Mouse (Mus musculus): ENCODE data around the gene Gnb3.
"Not testable (repeated sequence)": the region's sequence is repeated elsewhere in the genome, so short reads cannot be mapped to it uniquely, and the experiment has no call there.

Gene Gnb3

DNA sequence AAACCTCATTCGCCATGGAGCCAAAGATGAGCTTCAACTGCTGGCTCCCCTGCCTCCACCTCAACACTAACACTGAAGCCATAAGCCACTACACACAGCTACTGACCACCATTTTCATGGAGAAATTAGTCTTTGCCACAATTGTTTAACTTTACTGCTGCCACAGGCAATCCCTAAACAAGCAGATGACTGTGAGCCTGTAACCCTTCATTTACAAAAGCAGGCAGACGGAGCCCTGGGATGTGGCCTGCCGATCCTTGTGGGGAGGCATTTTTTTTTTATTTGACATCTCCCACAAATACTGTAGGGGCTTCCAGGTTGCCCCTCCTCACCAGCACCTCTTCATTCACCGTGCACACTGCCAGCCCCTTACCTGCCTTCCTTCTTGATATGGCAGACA is 23.5 kb downstream of the Gnb3 start:
- no peak for DNase-seq (ENCODE audit: extremely low read depth, low read depth)

DNA sequence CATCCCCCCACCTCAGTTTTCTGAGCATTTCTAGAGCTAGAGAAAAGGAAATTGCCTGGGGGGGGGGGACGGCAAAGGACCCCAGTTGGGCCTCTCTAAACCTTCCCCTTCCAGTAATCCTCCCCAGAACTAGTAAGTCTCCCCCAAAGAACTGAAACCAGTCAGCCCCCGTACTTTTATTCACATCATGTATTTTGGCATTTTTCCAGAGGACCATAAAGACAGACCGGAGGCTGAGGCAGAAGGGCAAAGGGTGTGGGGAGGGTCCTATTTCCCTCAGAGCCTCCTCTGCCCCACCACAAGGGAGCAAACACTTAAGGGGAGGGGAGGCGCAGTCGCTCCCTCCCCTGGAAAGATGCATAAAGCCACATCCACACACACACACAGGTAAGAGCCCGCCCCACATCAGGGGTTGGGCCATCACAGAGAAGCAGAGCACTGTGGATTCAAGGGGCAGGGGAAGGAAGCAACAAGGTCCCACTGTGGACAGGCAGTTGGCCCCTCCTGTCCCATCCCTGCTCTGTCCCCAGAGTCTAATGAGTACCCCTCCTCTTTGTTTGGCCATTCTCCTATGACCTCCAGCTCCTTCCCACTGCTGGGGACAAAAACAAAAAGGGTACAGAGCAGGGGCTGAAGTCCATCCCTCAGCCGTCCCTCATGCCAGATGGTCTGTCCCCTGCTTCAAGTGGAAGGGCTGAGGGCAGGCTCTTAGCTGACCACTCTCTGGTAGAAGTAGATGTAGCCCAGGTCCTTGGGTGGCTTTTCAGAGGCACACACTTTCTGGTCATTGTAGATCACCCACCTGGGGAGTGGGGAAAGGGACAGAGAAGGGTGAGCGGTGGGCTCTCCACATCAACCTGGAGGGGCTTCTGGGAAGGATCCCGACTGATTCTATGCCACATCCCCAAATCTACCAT is 25.0 kb downstream of the Gnb3 start:
- no peak for DNase-seq (ENCODE audit: extremely low read depth, low read depth)

GRCm38 (mm10) chr6:124814448-124814847 is 25.6 kb downstream of the Gnb3 start:
- DNase-seq (ENCODE audit: extremely low read depth, low read depth), result no peak

GRCm38 (mm10) chr6:124813933-124814332 is 26.1 kb downstream of the Gnb3 start, which contains the start of gene Tpi1:
Tpi1 (minus strand) TSS chr6:124814296.
- DNase-seq (ENCODE audit: extremely low read depth, low read depth), result peak; percentile 74

DNA sequence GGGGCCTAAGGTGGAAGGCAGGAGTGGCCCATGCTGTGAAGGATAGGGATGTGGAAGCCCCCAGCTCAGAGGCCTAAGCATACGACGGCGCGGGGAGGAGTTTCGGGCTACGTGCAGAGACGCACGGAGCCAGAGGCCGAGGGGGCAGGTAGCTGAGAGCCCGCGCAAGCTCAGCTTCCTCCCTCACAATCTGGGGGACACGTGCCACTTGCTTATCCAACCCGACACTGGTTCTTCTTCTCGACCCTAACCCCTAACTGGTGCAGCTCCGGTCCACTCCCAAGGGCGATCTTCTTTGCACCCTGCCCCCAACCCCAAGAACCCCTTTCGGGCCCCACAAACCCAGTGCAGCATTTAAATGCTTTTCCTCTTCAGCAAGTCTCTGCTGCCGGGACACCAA is 26.6 kb downstream of the Gnb3 start:
- DNase-seq (ENCODE audit: extremely low read depth, low read depth), result peak; percentile 81

DNA sequence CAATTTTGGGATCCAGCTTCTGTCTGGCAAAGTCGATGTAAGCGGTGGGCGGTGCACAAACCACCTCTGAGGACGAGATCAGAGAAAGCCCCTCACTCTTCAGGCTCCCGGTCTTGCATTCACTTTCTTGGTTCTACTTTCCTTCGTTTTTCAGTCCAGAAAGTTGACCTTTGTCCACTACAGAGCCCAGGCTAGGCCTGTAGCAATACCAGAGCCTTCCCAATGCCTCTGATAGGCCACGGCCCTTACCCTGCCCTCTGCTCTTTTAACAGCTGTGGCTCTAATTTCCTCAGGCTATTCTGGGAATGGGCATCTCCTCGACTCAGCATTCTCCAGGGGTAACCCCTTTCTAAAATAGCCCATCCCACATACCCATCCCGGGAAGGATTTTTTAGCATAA is 27.2 kb downstream of the Gnb3 start:
- no peak for DNase-seq (ENCODE audit: extremely low read depth, low read depth)

- peak; percentile 38 for DNase-seq (ENCODE audit: extremely low read depth, low read depth)
Observed at GRCm38 (mm10) chr6:124811701-124812560, 28.1 kb downstream of the Gnb3 start.

GRCm38 (mm10) chr6:124811403-124811665 is 28.7 kb downstream of the Gnb3 start:
- no peak for DNase-seq (ENCODE audit: extremely low read depth, low read depth)

DNA sequence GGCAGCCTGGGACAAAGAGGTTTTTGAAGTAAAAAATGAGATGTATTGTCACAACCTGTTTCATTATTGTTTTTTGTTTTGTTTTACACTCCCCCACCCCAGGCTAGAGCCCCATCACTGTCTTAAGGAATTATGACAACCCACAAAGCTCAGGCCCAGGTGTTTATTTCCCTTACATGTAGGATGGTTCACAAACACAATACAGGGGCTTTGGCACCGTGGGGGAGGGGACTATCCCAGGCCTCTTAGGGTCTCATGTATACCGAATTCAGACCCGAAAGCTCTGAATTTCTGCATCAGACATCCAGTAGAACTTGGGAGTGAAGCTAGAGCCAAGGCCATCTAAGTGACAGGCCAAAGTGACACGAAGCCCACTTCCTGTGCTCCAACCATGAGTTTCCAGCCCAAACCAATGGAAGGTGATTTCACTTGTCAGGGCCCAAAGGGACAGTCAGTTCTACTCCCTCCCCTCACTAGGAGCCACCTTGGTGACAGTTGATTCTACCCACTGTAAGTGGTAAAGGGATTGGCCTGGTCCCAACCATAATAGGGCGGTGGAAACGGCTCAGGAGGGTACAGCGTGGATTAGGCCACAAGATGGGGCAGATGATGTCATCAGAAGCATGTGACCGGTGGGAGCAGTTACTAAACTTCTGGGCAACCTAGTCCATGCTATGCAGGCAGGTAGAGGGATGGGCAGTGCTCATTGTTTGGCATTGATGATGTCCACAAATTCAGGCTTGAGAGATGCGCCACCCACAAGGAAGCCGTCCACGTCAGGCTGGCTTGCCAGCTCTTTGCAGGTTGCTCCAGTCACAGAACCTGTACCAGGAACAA is 29.3 kb downstream of the Gnb3 start:
- not testable (repeated sequence) for DNase-seq (ENCODE audit: extremely low read depth, low read depth)

DNA sequence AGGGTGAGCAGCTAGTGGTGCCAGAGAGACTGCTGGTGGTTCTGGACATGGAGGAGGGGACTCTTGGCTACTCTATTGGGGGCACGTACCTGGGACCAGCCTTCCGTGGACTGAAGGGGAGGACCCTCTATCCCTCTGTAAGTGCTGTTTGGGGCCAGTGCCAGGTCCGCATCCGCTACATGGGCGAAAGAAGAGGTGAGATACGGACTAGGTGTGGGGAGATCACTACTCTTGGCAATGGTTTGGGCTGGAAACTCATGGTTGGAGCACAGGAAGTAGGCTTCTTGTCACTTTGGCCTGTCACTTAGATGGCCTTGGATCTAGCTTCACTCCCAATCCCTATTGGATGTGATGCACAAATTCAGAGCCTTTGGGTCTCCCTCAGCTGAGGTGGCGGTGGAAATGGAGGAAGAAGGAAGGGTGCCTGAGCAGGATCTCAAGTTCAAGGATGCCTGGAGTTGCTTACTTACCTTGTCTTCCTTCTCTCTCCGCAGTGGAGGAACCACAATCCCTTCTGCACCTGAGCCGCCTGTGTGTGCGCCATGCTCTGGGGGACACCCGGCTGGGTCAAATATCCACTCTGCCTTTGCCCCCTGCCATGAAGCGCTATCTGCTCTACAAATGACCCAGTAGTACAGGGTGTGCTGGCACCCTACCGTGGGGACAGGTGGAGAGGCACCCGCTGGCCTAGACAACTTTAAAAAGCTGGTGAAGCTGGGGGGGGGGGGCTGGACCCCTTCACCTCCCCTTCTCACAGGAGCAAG is 30.1 kb downstream of the Gnb3 start:
- DNase-seq (ENCODE audit: extremely low read depth, low read depth), result no peak

GRCm38 (mm10) chr6:124809052-124809774 is 30.9 kb downstream of the Gnb3 start:
- no peak for DNase-seq (ENCODE audit: extremely low read depth, low read depth)

- no peak for DNase-seq (ENCODE audit: extremely low read depth, low read depth)
Observed at GRCm38 (mm10) chr6:124808358-124809012, 31.6 kb downstream of the Gnb3 start, which contains the start of gene Spsb2. Spsb2 (plus strand) TSS chr6:124808661.

DNA sequence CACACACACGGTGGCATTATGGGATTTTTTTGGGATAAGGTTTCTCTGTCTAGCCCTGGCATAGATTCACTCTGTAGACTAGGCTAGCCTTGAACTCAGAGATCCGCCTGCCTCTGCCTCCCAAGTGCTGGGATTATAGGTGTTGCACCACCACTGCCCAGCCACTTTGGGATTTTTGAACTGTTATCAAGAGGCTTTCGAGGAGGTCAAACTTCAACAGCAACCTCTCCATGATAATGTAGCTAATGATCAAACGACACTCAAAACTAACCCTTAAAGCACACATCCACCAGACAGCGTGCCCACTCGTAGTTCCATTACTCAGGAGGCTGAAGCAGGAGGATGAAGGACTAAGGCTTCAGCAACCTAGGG is 32.1 kb downstream of the Gnb3 start:
- DNase-seq (ENCODE audit: extremely low read depth, low read depth), result no peak

DNA sequence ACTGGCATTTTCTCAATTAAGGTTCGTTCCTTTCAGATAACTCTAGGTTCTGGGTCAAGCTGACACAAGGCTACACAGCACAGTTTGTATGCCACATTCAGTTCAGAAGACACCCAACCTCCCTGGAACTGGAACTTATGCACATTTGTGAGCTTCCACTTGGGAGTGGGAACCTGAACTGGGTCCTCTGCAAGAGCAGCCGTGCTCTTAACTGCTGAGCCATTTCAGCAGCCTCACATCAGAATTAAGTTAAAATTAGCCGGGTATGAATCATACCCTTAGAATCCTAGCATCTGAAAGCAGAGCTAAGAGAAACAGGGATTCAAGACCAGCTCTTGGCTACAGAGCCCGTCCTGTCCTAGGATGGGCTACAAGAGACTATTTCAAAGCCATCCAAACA is 32.7 kb downstream of the Gnb3 start:
- no peak for DNase-seq (ENCODE audit: extremely low read depth, low read depth)

GRCm38 (mm10) chr6:124806446-124807140 is 33.5 kb downstream of the Gnb3 start:
- no peak for DNase-seq (ENCODE audit: extremely low read depth, low read depth)

GRCm38 (mm10) chr6:124805341-124806321 is 34.4 kb downstream of the Gnb3 start:
- peak; percentile 81 for DNase-seq (ENCODE audit: extremely low read depth, low read depth)

DNA sequence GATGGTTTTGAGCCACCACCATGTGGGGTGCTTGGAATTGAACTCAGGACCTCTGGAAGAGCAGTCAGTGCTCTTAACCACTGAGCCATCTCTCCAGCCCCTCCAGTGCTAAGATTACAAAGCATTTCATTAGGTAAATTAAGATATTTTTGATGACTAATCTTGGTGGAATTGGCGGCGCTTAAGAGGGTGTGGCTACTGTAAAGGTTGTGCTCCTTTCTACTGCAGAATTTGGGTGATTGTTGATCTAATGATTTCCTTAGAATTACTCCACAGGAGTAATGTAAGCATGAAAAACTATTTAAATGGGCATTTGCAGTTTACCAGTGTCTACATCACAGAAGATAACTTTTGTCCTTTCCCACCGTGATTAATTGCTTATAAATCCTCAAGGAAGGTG is 35.7 kb downstream of the Gnb3 start:
- no peak for DNase-seq (ENCODE audit: extremely low read depth, low read depth)

GRCm38 (mm10) chr6:124803691-124804090 is 36.4 kb downstream of the Gnb3 start:
- DNase-seq (ENCODE audit: extremely low read depth, low read depth), result not testable (repeated sequence)

Data from MEL-GATA-1-ER (cell line).